Mouse (Mus musculus) heart, postnatal 0 days (tissue): ENCODE results near the gene Chst15. TPM values are rescaled to one million over a fixed set of nuclear protein-coding genes. Genes with fewer than 3 reads are reported as not detected.

ENCODE experiments used
- ATAC-seq: fragments of 200-750 bp; cut with Nextera tagmentation; 2 replicates; pipeline ENCODE4 v1.8.0; 2017; ENCODE audit warnings: low read depth, moderate number of reproducible peaks, moderate library complexity; ENCODE audit not compliant: insufficient read depth
- DNase-seq: peaks from one replicate; pipeline ENCODE4 v3.0.0-alpha.2; 2016; ENCODE audit warnings: low spot score
- H3K27ac ChIP-seq: fragments of 300-500 bp; sonication (generic); 2 replicates; pipeline ENCODE4 v1.5.1; 2014; ENCODE audit warnings: low read depth, mild to moderate bottlenecking
- H3K27me3 ChIP-seq: fragments of 300-500 bp; sonication (generic); 2 replicates; pipeline ENCODE4 v1.6.1; 2014; ENCODE audit warnings: low read length, mixed read lengths; ENCODE audit not compliant: control insufficient read depth, insufficient read depth
- H3K36me3 ChIP-seq: fragments of 300-500 bp; sonication (generic); replicated peaks from 2 replicates; pipeline ENCODE4 v1.6.1; 2014; ENCODE audit warnings: low read length, mixed read lengths; ENCODE audit not compliant: control insufficient read depth, insufficient read depth
- H3K4me1 ChIP-seq: fragments of 300-500 bp; sonication (generic); 2 replicates; pipeline ENCODE4 v1.6.1; 2014; ENCODE audit warnings: antibody characterized with exemption; ENCODE audit not compliant: control insufficient read depth, insufficient read depth
- H3K4me2 ChIP-seq: fragments of 300-500 bp; sonication (generic); 2 replicates; pipeline ENCODE4 v1.6.1; 2014; ENCODE audit warnings: low read depth, mild to moderate bottlenecking, low read length, moderate library complexity
- H3K4me3 ChIP-seq: fragments of 300-500 bp; sonication (generic); 2 replicates; pipeline ENCODE4 v1.5.1; 2014; ENCODE audit warnings: low read depth, low read length
- H3K9ac ChIP-seq: fragments of 300-500 bp; sonication (generic); replicated peaks from 2 replicates; pipeline ENCODE4 v1.6.1; 2014; ENCODE audit warnings: low read depth, low read length, mixed read lengths
- H3K9me3 ChIP-seq: fragments of 300-500 bp; sonication (generic); replicated peaks from 2 replicates; pipeline ENCODE4 v1.6.1; 2016; ENCODE audit warnings: low read length; ENCODE audit not compliant: control insufficient read depth
- CTCF ChIP-seq: IDR thresholded peaks from 2 replicates; pipeline ENCODE4 v1.5.1; 2016; ENCODE audit warnings: antibody characterized with exemption, control low read depth, low read depth
- EP300 ChIP-seq: IDR thresholded peaks from 2 replicates; pipeline ENCODE4 v1.6.1; 2016; ENCODE audit warnings: antibody characterized with exemption, low read depth
- WGBS: fragments of 180-500 bp; shearing (Covaris S2); extraction: QIAGEN DNeasy Blood & Tissue Kit; methylation state at CpG from one replicate; pipeline ENCODE4 v1.1.7; 2014; 5-methylcytosine and 5-hydroxymethylcytosine counted together
- polyA plus RNA-seq: library from polyadenylated mRNA; unstranded; fragments of >200 nt; fragmentation: Nextera tagmentation; extraction: Ambion mirVana; gene quantifications from 2 replicates; pipeline ENCODE4 v1.2.1, GENCODE M21; 2015
- total RNA-seq: library from RNA; depleted of rRNA; stranded (reverse); fragments of >200 nt; gene quantifications from 2 replicates; pipeline ENCODE4 v1.2.3, GENCODE M21; 2014; ENCODE audit warnings: low replicate concordance

Gene Chst15
- total and polyA plus RNA-seq, 2 experiments from 2014 or later = 4.3 to 5.8 TPM

GRCm38 (mm10) chr7:132315149-132316091, 1.6 kb downstream of the Chst15 start:
- TF ChIP-seq CTCF (peak; percentile 63), EP300 (no peak)
- Histone ChIP-seq H3K27ac (peak overlapping the region; percentile 81), H3K4me1 (peaks cover 4% of the 10 kb centered on the region; the same call in 1 of the 2 replicates), H3K27me3 (0 out of 2 replicates have a peak, but pooled peaks cover 14% of the 10 kb centered on the region), H3K9me3 (no peaks in the 10 kb centered on the region), H3K4me3 (peak overlapping the region; percentile 86), H3K4me2 (peak overlapping the region; percentile 99), H3K36me3 (no peaks in the 10 kb centered on the region), H3K9ac (peak overlapping the region; percentile 74)
- DNase-seq = peak; percentile 79
- 2% methylated on average over 50 of the region's 51 CpGs for WGBS
- ATAC-seq = peak; percentile 78

DNA sequence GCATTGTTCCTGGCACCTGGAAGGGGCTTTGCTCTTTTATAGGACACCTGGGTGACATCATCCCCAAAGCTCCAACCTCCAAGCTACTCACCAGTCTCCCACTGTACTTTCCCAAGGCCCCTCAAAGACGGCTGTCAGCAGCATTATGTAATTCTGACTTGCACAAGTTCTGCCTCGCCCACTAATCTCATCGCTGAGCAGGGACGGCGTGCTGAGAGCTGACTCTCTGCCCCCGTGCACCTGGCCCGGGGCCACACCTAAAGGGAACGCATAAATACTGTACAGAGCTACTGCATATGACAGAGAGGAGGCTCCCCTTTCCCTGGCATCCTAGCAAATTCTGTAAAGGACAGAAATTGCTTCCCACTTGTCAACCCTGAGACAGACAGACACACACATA, 4.6 kb downstream of the Chst15 start:
- H3K27ac ChIP-seq = no peak overlapping the region
- ATAC-seq (no peak), DNase-seq (no peak)
- H3K4me3 ChIP-seq = no peak overlapping the region
- H3K27me3 ChIP-seq = 0 out of 2 replicates have a peak, but pooled peaks cover 6% of the 10 kb centered on the region
- no peaks in the 10 kb centered on the region for H3K36me3 ChIP-seq
- H3K4me1 ChIP-seq = peaks cover 2% of the 10 kb centered on the region; the same call in 1 of the 2 replicates
- H3K9ac ChIP-seq = no peak overlapping the region
- 48% methylated on average over 8 of the region's 8 CpGs for WGBS
- no peak overlapping the region for H3K4me2 ChIP-seq
- no peak for TF ChIP-seq EP300
- TF ChIP-seq CTCF = no peak
- no peaks in the 10 kb centered on the region for H3K9me3 ChIP-seq

DNA sequence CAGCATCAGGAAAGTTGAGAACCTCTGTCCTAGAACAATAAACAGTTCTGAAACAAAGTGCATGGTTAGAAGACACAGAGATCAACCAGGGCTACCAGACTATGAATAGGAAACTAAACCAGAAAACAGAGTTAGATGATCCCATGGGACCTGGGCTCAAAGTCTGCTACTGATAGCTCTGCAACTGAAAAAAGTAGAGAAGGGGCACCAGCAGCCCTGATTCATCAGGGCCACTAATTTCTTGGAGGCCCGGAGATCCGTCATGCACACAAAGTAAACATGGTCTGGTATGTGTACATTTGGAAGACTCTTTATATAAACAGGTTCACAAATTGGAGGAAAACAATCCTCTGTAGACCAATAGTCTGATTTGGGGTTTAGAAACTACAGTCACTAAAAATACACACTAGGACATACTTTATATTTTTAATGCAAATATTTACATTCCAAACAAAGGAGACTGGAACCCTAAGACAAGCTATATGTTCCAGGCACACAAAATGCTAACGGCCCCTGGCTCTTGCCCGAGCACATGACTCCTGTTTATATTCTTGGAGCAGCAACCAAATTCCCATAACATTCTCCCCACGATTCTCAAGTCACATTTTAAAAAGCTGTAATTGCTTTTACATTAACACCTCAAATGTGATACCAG, 8.4 kb downstream of the Chst15 start:
- no peak for ATAC-seq
- H3K9me3 ChIP-seq = no peaks in the 10 kb centered on the region
- no peak overlapping the region for H3K4me3 ChIP-seq

GRCm38 (mm10) chr7:132307722-132308271, 9.2 kb downstream of the Chst15 start:
- TF ChIP-seq CTCF (no peak), EP300 (no peak)
- Histone ChIP-seq H3K4me3 (no peak overlapping the region), H3K36me3 (no peaks in the 10 kb centered on the region), H3K27ac (no peak overlapping the region), H3K4me1 (0 out of 2 replicates have a peak, but pooled peaks cover 7% of the 10 kb centered on the region), H3K4me2 (no peak overlapping the region), H3K9ac (no peak overlapping the region), H3K9me3 (no peaks in the 10 kb centered on the region), H3K27me3 (no peaks in the 10 kb centered on the region)
- DNase-seq = no peak
- WGBS = 44% methylated on average over 6 of the region's 6 CpGs
- no peak for ATAC-seq

More for the DNA sequence above, 8.4 kb downstream of the Chst15 start:
- Histone ChIP-seq H3K27me3 (no peaks in the 10 kb centered on the region), H3K4me2 (no peak overlapping the region), H3K9ac (no peak overlapping the region), H3K27ac (no peak overlapping the region), H3K36me3 (no peaks in the 10 kb centered on the region), H3K4me1 (0 out of 2 replicates have a peak, but pooled peaks cover 5% of the 10 kb centered on the region)
- TF ChIP-seq CTCF (no peak), EP300 (no peak)
- 59% methylated on average over 5 of the region's 5 CpGs for WGBS
- no peak for DNase-seq

DNA sequence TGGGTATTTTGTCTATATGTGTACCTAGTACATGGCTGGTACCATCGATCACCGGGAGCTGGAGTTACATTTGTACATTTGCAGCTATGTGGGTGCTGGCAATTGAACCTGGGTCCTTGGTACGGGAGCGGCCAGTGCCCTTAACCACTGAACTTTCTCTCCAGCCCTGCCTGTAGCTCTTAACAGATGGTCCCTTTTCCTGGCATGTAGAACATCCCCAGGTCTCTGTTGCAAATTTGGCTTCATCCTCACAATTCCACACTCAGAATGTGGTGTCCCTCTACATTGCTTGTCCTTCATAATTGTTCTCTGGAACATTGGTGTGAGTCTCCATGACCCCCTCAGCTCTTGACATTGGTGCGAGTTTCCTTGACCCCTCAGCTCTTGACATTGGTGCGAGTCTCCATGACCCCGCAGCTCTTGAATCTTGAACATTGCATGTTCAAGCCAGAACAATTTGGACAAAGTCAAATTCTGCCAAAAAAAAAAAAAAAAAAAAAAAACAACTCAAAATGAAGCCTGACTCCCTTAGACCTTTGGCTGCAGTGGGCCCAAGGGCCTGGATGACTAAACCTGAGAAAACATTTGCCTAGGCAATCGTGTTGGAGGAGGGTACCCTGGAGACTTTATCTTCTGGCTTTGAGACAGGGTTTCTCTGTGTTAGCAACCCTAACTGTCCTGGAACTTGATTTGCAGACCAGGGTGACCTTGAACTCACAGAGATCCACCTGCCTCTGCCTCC, 10.2 kb downstream of the Chst15 start:
- DNase-seq (no peak), ATAC-seq (no peak)
- H3K9me3 ChIP-seq = no peaks in the 10 kb centered on the region
- no peaks in the 10 kb centered on the region for H3K36me3 ChIP-seq
- H3K27me3 ChIP-seq = no peaks in the 10 kb centered on the region
- WGBS = 90% methylated on average over 8 of the region's 8 CpGs
- H3K9ac ChIP-seq = no peak overlapping the region
- H3K27ac ChIP-seq = no peak overlapping the region
- no peak for TF ChIP-seq CTCF
- H3K4me3 ChIP-seq = no peak overlapping the region
- H3K4me2 ChIP-seq = no peak overlapping the region
- H3K4me1 ChIP-seq = 0 out of 2 replicates have a peak, but pooled peaks cover 13% of the 10 kb centered on the region
